ENCODE assay signal across 15 mouse cellular contexts in the genomic region with DNA sequence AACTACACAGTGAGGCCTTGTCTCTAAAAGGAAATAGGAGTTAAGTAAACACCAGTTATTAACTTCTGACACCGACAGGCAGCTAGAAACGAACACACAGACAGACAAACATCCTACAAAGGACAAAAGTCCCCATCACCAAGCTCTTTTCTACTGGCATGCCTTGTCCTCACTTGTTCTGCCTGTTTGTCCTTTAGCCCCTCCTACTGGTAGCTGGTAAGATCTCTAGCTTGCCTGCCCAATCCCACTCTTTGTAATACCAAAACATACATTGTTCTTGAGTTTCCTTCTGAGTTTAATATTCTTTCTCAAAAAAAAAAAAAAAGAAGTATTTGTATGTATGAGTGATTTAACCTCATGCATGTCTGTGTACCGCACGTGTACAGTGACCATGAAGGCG. TPM values are rescaled to one million over a fixed set of nuclear protein-coding genes. Genes with fewer than 3 reads are reported as not detected.
DNase-seq lines count a peak whose midpoint lies in the region; ATAC-seq and TF ChIP-seq lines count a peak whose summit lies in the region.
"Had no signal": no experiment of that assay in that cellular context is flagged by ENCODE, and none has a peak within 500 bp of the region (broad histone marks: within the 10 kb centered on the region; RNA-seq: fewer than 3 reads in every experiment).

No protein-coding gene starts in this region.

- no peak for TF ChIP-seq EP300 in liver, embryonic 14.5 days (IDR thresholded peaks at IDR 0.05; ENCODE audit: low read depth)
- TF ChIP-seq EP300 in MEL (IDR thresholded peaks at IDR 0.05; ENCODE audit: low read depth in 1 of 2, low read length in 2 of 2), result no peak

- peaks cover 85% of the 10 kb centered on the region for H3K36me3 ChIP-seq in liver, embryonic 14.5 days (replicated peaks; ENCODE audit: control insufficient read depth, insufficient read depth, low read depth)
- peaks cover 48% of the 10 kb centered on the region for H3K36me3 ChIP-seq in liver, embryonic 11.5 days (ENCODE audit: control insufficient read depth, insufficient read depth, low read length)
- H3K36me3 ChIP-seq in MEL (ENCODE audit: control insufficient read depth in 1 of 2, insufficient read depth in 2 of 2, low read length in 2 of 2), result peaks cover 23 to 62% of the 10 kb centered on the region in 2 experiments

- no peak overlapping the region for H3K9ac ChIP-seq in liver, embryonic 14.5 days (replicated peaks)
- no peak overlapping the region for H3K9ac ChIP-seq in liver, embryonic 11.5 days (ENCODE audit: low read depth, low read length)
- H3K9ac ChIP-seq in MEL (ENCODE audit: control insufficient read depth, low read depth, low read length, poor library complexity, severe bottlenecking), result no peak overlapping the region

- H3K27ac ChIP-seq in liver, embryonic 14.5 days, result no peak overlapping the region
- H3K27ac ChIP-seq in liver, embryonic 11.5 days (ENCODE audit: low read depth, low read length), result no peak overlapping the region
- no peak overlapping the region for H3K27ac ChIP-seq in MEL (ENCODE audit: control insufficient read depth, low read depth, low read length)

- H3K9me3 ChIP-seq in liver, embryonic 14.5 days (ENCODE audit: control insufficient read depth, low read length), result no peaks in the 10 kb centered on the region
- no peaks in the 10 kb centered on the region for H3K9me3 ChIP-seq in liver, embryonic 11.5 days (ENCODE audit: control insufficient read depth, low read length)
- H3K9me3 ChIP-seq in MEL (replicated peaks; ENCODE audit: insufficient read depth, low read length), result no peaks in the 10 kb centered on the region

- H3K4me1 ChIP-seq in liver, embryonic 14.5 days (replicated peaks; ENCODE audit: control insufficient read depth in 2 of 2, insufficient read depth in 2 of 2, low read length in 1 of 2), result no peaks in the 10 kb centered on the region
- no peaks in the 10 kb centered on the region for H3K4me1 ChIP-seq in liver, embryonic 11.5 days (replicated peaks; ENCODE audit: control insufficient read depth, insufficient read depth, low read length)
- peaks cover 4 to 15% of the 10 kb centered on the region in 2 experiments; a peak in 3 of 4 replicates for H3K4me1 ChIP-seq in MEL (ENCODE audit: control insufficient read depth in 1 of 2, insufficient read depth in 2 of 2, low read length in 2 of 2)

- TF ChIP-seq RAD21 in MEL (IDR thresholded peaks at IDR 0.05; ENCODE audit: low read depth, low read length), result no peak

- no peaks in the 10 kb centered on the region for H3K79me2 ChIP-seq in MEL (ENCODE audit: control insufficient read depth, insufficient read depth, low read length, poor library complexity)

- intact Hi-C loops in gastrocnemius, postnatal 36 days (cut with DNase I), result no loop called here

- no peak overlapping the region for H3K4me3 ChIP-seq in liver, embryonic 14.5 days (ENCODE audit: insufficient read depth in 1 of 2, low read depth in 2 of 2, low read length in 2 of 2)
- no peak overlapping the region for H3K4me3 ChIP-seq in liver, embryonic 11.5 days (ENCODE audit: low read depth, low read length)
- no peak overlapping the region for H3K4me3 ChIP-seq in MEL (ENCODE audit: control insufficient read depth in 1 of 2, insufficient read depth in 1 of 2, low read depth in 2 of 2, low read length in 2 of 2)

- TF ChIP-seq POLR2A in MEL (IDR thresholded peaks at IDR 0.05; ENCODE audit: control insufficient read depth in 1 of 2, insufficient read depth in 1 of 2, low read depth in 1 of 2, low read length in 2 of 2, poor library complexity in 1 of 2), result no peak

- ATAC-seq in liver, embryonic 14.5 days (ENCODE audit: insufficient read depth), result no peak
- no peak for ATAC-seq in liver, embryonic 11.5 days (replicated peaks; ENCODE audit: low FRiP score)
- ATAC-seq: intestine, embryonic 16.5 days had no signal

- peak; percentile 42 for TF ChIP-seq CTCF in liver, embryonic 14.5 days (IDR thresholded peaks at IDR 0.05; ENCODE audit: low read depth)
- TF ChIP-seq CTCF in MEL (IDR thresholded peaks at IDR 0.05 in 2 of 3, conservative IDR thresholded peaks at IDR 0.05 in 1 of 3; ENCODE audit: control insufficient read depth in 1 of 3, insufficient read depth in 1 of 3, low read depth in 2 of 3, low read length in 3 of 3, poor library complexity in 1 of 3, severe bottlenecking in 1 of 3), result peak in 2 of 3 experiments; percentile 42 to 43; a peak in 4 of 6 replicates

- no peak overlapping the region for H3K4me2 ChIP-seq in liver, embryonic 14.5 days (ENCODE audit: low read depth)
- no peak overlapping the region for H3K4me2 ChIP-seq in liver, embryonic 11.5 days

- no peaks in the 10 kb centered on the region for H3K27me3 ChIP-seq in liver, embryonic 14.5 days (ENCODE audit: control insufficient read depth, insufficient read depth, low read length)
- no peaks in the 10 kb centered on the region for H3K27me3 ChIP-seq in liver, embryonic 11.5 days (replicated peaks; ENCODE audit: control insufficient read depth, insufficient read depth, low read length)
- H3K27me3 ChIP-seq in MEL (ENCODE audit: control insufficient read depth in 1 of 2, insufficient read depth in 2 of 2, low read length in 2 of 2), result no peaks in the 10 kb centered on the region

- WGBS in liver, embryonic 14.5 days (ENCODE audit: insufficient replicate concordance), result 87% methylated on average over 5 of the region's 5 CpGs
- 89% methylated on average over 5 of the region's 5 CpGs for WGBS in liver, embryonic 11.5 days

- peak; percentile 45 for DNase-seq in embryo, embryonic 10.5 days (ENCODE audit: low spot score)
- no peak for DNase-seq in embryo, embryonic 11 days
- DNase-seq in liver, embryonic 14.5 days (ENCODE audit: low read depth in 3 of 3, low spot score in 3 of 3), result no peak
- DNase-seq in liver, embryonic 11.5 days (ENCODE audit: low spot score), result no peak
- peak; percentile 64 for DNase-seq in MEL (ENCODE audit: low read depth, low spot score)
- peak; percentile 17 for DNase-seq in mesoderm, embryonic 11.5 days (ENCODE audit: low read depth, low spot score)
- no peak for DNase-seq in gastrocnemius, postnatal 36 days
- DNase-seq in gastrocnemius, postnatal 10 days, result no peak
- DNase-seq: cerebellum, adult 18-20 months; lung, adult 2 months; right cerebral cortex, adult 18-20 months had no signal

TF ChIP-seq in MEL, 35 proteins besides CTCF, POLR2A, EP300 and RAD21 (continues in another document):
- TF ChIP-seq NRF1 (IDR thresholded peaks at IDR 0.05; ENCODE audit: insufficient read depth, low read depth, low read length, poor library complexity, severe bottlenecking) (no peak), GABPA (IDR thresholded peaks at IDR 0.05; ENCODE audit: low read depth, low read length) (no peak), MYC (IDR thresholded peaks at IDR 0.05; ENCODE audit: low read depth, low read length) (no peak), MAX (IDR thresholded peaks at IDR 0.05; ENCODE audit: low read length) (no peak), ZKSCAN1 (IDR thresholded peaks at IDR 0.05; ENCODE audit: low read depth, low read length) (no peak)

RNA-seq across cellular contexts. Expression of a gene that starts 10.1 kb away (rescaled TPM):
- polyA plus RNA-seq in liver, embryonic 14.5 days (2012; rRNA removed), result 0.18 and 0.40 TPM in 2 replicates
- polyA plus RNA-seq in liver, embryonic 14.5 days (2014; fragmentation: Nextera tagmentation; extraction: Ambion mirVana), result 1.3 and 1.9 TPM in 2 replicates
- 1.5 and 4.1 TPM in 2 replicates for polyA plus RNA-seq in liver, embryonic 11.5 days (2014; fragmentation: Nextera tagmentation; extraction: Ambion mirVana)
- 0.77 and 0.85 TPM in 2 replicates for total RNA-seq in MEL (2012; rRNA removed)
- 10 to 100 TPM in 1 of 2 experiments, not detected in 1; 32.7 TPM for polyA plus RNA-seq in MEL (2012; ENCODE audit: insufficient read depth in 1 of 2, insufficient read length in 2 of 2, low read depth in 1 of 2, low replicate concordance in 2 of 2, missing spikeins in 1 of 2)
- total RNA-seq in gastrocnemius, postnatal 36 days (2021), result not detected
- not detected for total RNA-seq in gastrocnemius, postnatal 10 days (2021)
- total RNA-seq: adrenal gland, adult 18-20 months; granulocyte monocyte progenitor cell, adult 5-6 weeks had no signal
- polyA plus RNA-seq: intestine, embryonic 16.5 days; stomach, embryonic 14.5 days had no signal

RNA-seq across cellular contexts. Expression of a gene that starts 19.6 kb away (rescaled TPM):
- 86.2 and 148 TPM in 2 replicates for polyA plus RNA-seq in liver, embryonic 14.5 days (2012; rRNA removed)
- polyA plus RNA-seq in liver, embryonic 14.5 days (2014; fragmentation: Nextera tagmentation; extraction: Ambion mirVana), result 338 and 364 TPM in 2 replicates
- 943 and 989 TPM in 2 replicates for polyA plus RNA-seq in liver, embryonic 11.5 days (2014; fragmentation: Nextera tagmentation; extraction: Ambion mirVana)
- 420 and 440 TPM in 2 replicates for total RNA-seq in MEL (2012; rRNA removed)
- polyA plus RNA-seq in MEL (2012; ENCODE audit: insufficient read depth in 1 of 2, insufficient read length in 2 of 2, low read depth in 1 of 2, low replicate concordance in 2 of 2, missing spikeins in 1 of 2), result 100 to 1,000 TPM; 162 to 681 TPM
- total RNA-seq in gastrocnemius, postnatal 36 days (2021), result 10 to 100 TPM; 18.3 to 20.6 TPM
- total RNA-seq in gastrocnemius, postnatal 10 days (2021), result 10 to 100 TPM; 52.4 to 72.0 TPM

RNA-seq across cellular contexts. Expression of a gene that starts 19.7 kb away (rescaled TPM):
- 44.4 and 51.8 TPM in 2 replicates for polyA plus RNA-seq in liver, embryonic 14.5 days (2012; rRNA removed)
- polyA plus RNA-seq in liver, embryonic 14.5 days (2014; fragmentation: Nextera tagmentation; extraction: Ambion mirVana), result 46.2 and 47.9 TPM in 2 replicates
- polyA plus RNA-seq in liver, embryonic 11.5 days (2014; fragmentation: Nextera tagmentation; extraction: Ambion mirVana), result 127 and 130 TPM in 2 replicates
- 132 and 178 TPM in 2 replicates for total RNA-seq in MEL (2012; rRNA removed)
- 100 to 1,000 TPM in 1 of 2 experiments, not detected in 1; 185 TPM for polyA plus RNA-seq in MEL (2012; ENCODE audit: insufficient read depth in 1 of 2, insufficient read length in 2 of 2, low read depth in 1 of 2, low replicate concordance in 2 of 2, missing spikeins in 1 of 2)
- total RNA-seq in gastrocnemius, postnatal 36 days (2021), result 10 to 100 TPM in 1 of 2 experiments, 1 to 10 TPM in 1; 8.8 to 10.4 TPM
- total RNA-seq in gastrocnemius, postnatal 10 days (2021), result 10 to 100 TPM; 15.3 to 21.2 TPM

RNA-seq across cellular contexts. Expression of a gene that starts 20.9 kb away (rescaled TPM):
- polyA plus RNA-seq in liver, embryonic 14.5 days (2012; rRNA removed), result 15.5 and 23.4 TPM in 2 replicates
- polyA plus RNA-seq in liver, embryonic 14.5 days (2014; fragmentation: Nextera tagmentation; extraction: Ambion mirVana), result 8.8 and 10.4 TPM in 2 replicates
- 29.0 and 30.8 TPM in 2 replicates for polyA plus RNA-seq in liver, embryonic 11.5 days (2014; fragmentation: Nextera tagmentation; extraction: Ambion mirVana)
- 40.3 and 40.6 TPM in 2 replicates for total RNA-seq in MEL (2012; rRNA removed)
- polyA plus RNA-seq in MEL (2012; ENCODE audit: insufficient read depth in 1 of 2, insufficient read length in 2 of 2, low read depth in 1 of 2, low replicate concordance in 2 of 2, missing spikeins in 1 of 2), result 10 to 100 TPM in 1 of 2 experiments, not detected in 1; 39.6 TPM
- 10 to 100 TPM; 13.8 to 14.6 TPM for total RNA-seq in gastrocnemius, postnatal 36 days (2021)
- total RNA-seq in gastrocnemius, postnatal 10 days (2021), result 10 to 100 TPM; 23.6 to 33.4 TPM

RNA-seq across cellular contexts. Expression of a gene that starts 33.2 kb away (rescaled TPM):
- polyA plus RNA-seq in liver, embryonic 14.5 days (2012; rRNA removed), result 2.9 and 3.9 TPM in 2 replicates
- 0.88 and 1.2 TPM in 2 replicates for polyA plus RNA-seq in liver, embryonic 14.5 days (2014; fragmentation: Nextera tagmentation; extraction: Ambion mirVana)
- 7.7 and 7.8 TPM in 2 replicates for polyA plus RNA-seq in liver, embryonic 11.5 days (2014; fragmentation: Nextera tagmentation; extraction: Ambion mirVana)
- 9.1 and 9.6 TPM in 2 replicates for total RNA-seq in MEL (2012; rRNA removed)
- 10 to 100 TPM in 1 of 2 experiments, not detected in 1; 33.2 TPM for polyA plus RNA-seq in MEL (2012; ENCODE audit: insufficient read depth in 1 of 2, insufficient read length in 2 of 2, low read depth in 1 of 2, low replicate concordance in 2 of 2, missing spikeins in 1 of 2)
- 10 to 100 TPM; 23.1 to 23.4 TPM for total RNA-seq in gastrocnemius, postnatal 36 days (2021)
- total RNA-seq in gastrocnemius, postnatal 10 days (2021), result 10 to 100 TPM; 26.3 to 29.7 TPM

Comparison
In these comparisons a context has a peak if more than half of its experiments do, and no peak if none do; other contexts are left out.
1. DNase-seq: peak in embryo, embryonic 10.5 days (single experiment), MEL (single experiment) and mesoderm, embryonic 11.5 days (single experiment); none in embryo, embryonic 11 days (single experiment), liver, embryonic 14.5 days (0 of 3), liver, embryonic 11.5 days (single experiment), gastrocnemius, postnatal 36 days (0 of 2) and gastrocnemius, postnatal 10 days (single experiment).